Mouse (Mus musculus): ENCODE results near the gene Cd9.

- TF ChIP-seq CTCF (conservative IDR thresholded peaks at IDR 0.05; ENCODE audit: insufficient read depth, insufficient read length, low read depth, low read length), result no peak
- TF ChIP-seq POLR2A (IDR thresholded peaks at IDR 0.05; ENCODE audit: low read depth, low read length), result no peak
Measured at GRCm38 (mm10) chr6:125468179-125468960, 26.2 kb downstream of the Cd9 start.
